Mouse (Mus musculus): ENCODE data around the gene Mmp9.

- no peak for TF ChIP-seq CTCF (IDR thresholded peaks at IDR 0.05; ENCODE audit: borderline replicate concordance, extremely low read depth, insufficient read depth, insufficient read length)
- TF ChIP-seq POLR2A (IDR thresholded peaks at IDR 0.05; ENCODE audit: borderline replicate concordance, extremely low read depth, insufficient read depth, insufficient read length, poor library complexity, severe bottlenecking), result no peak
These were observed 33.1 kb upstream of the Mmp9 start for GRCm38 (mm10) chr2:164907511-164907910.

All from brain, embryonic 14.5 days (tissue).